Mouse (Mus musculus): ENCODE data around the gene Slc26a9. TPM values are rescaled to one million over a fixed set of nuclear protein-coding genes. Genes with fewer than 3 reads are reported as not detected.

Gene Slc26a9
- polyA plus RNA-seq, 1 experiment from 2014 or later = not detected

DNA sequence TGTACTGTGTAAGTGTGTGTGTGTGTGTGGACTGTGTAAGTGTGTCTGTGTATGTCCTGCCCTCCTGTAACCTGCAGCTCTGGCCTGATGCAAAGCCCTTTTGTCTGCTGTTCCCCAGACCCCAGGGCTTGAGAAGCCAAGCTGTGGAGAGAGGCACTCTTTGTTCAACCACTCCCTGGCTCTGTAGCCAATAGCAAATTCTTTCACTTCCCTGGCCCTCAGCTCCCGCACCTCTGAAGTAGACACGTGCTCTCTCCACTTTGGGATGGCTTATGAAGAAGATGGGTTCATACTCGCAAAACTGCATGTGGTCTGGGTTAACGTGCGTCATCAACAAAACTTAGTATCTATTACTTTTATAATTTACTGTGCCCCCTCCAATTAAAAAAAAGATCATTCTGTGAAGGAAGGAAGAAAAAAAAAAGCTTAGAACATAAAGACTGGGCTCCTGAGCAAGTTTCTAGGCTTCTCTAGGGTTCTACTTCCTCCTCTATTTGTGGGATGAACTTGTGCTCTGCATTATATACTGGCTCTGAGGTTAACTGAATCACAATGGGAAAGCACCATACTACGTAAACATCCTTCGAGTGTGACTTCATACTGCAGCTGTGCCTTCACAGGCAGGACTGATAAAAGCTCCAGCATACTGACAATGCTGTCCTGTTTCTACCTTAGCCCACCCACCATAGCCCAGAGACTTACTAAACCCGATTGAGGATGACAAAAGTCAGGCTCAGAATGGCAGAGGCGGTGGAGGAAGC, 16.0 kb downstream of the Slc26a9 start:
- Histone ChIP-seq H3K27me3 (no peaks in the 10 kb centered on the region), H3K9me3 (no peaks in the 10 kb centered on the region), H3K4me2 (no peak overlapping the region), H3K27ac (no peak overlapping the region), H3K4me3 (no peak overlapping the region), H3K9ac (no peak overlapping the region), H3K4me1 (no peaks in the 10 kb centered on the region), H3K36me3 (no peaks in the 10 kb centered on the region)
- no peak for ATAC-seq (ENCODE audit: insufficient number of reproducible peaks, insufficient read depth, low FRiP score, low TSS enrichment, low read depth)
- whole genome bisulfite sequencing = 58% methylated on average over 9 of the region's 9 CpGs

DNA sequence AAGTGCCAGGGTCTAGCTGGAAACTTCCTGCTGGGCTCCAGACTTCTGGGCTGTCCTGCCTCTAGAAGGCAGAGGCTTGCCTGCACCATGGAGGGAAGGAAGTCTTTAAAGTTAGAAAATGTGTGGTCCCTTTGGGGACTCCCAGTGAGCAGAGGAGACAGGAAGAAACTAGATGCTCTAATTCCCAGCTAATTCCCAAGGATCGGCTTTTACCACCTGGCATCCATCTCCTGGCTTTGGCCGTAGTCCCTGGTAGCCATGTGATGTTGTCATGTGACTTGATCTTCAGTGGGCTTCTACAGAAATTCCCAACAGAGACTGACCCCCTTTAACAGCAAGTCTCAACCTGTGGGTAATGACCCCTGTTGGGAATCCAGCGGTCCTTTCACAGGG, 16.6 kb downstream of the Slc26a9 start:
- H3K4me2 ChIP-seq = no peak overlapping the region
- H3K9ac ChIP-seq = no peak overlapping the region
- no peaks in the 10 kb centered on the region for H3K9me3 ChIP-seq
- ATAC-seq (ENCODE audit: insufficient number of reproducible peaks, insufficient read depth, low FRiP score, low TSS enrichment, low read depth) = no peak
- H3K36me3 ChIP-seq = no peaks in the 10 kb centered on the region
- H3K4me1 ChIP-seq = no peaks in the 10 kb centered on the region
- no peaks in the 10 kb centered on the region for H3K27me3 ChIP-seq
- H3K27ac ChIP-seq = no peak overlapping the region
- no peak overlapping the region for H3K4me3 ChIP-seq
- 73% methylated on average over 3 of the region's 3 CpGs for WGBS

DNA sequence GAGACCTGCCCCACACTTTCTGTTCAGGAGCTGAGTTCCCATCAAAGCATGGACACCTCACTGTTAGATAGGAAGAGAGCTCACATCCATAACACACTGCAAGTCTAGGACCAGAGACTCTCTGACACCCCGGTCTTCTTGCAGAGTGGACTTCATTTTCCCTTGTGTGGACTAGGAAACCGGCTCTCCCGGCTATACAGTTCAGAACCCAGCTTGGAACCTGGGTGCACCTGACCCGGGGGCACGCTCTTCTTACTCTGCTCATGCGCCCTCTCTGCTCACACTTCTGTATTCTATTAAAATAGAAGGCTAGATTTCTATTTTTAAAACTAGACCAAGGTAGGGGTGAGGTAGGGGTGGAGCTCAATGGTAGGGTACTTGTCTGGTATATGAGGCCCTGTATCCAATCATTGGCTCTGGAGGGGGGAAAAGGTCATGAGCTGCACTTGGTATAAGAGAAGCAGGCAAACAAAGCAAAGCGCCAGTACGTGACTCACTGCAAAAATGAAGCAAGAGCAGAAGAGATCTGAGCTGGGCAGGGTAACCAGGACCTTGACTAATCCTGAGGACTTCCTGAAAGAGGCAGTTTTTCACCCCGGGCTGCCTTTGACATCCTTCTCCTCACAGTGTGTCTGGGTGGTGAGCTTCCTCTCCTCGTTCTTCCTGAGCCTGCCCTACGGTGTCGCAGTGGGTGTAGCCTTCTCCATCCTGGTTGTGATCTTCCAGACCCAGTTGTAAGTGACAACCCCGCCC, 17.4 kb downstream of the Slc26a9 start:
- H3K4me2 ChIP-seq = no peak overlapping the region
- H3K9me3 ChIP-seq = no peaks in the 10 kb centered on the region
- WGBS = 86% methylated on average over 13 of the region's 13 CpGs
- H3K36me3 ChIP-seq = no peaks in the 10 kb centered on the region
- no peak overlapping the region for H3K4me3 ChIP-seq
- H3K9ac ChIP-seq = no peak overlapping the region
- no peaks in the 10 kb centered on the region for H3K27me3 ChIP-seq
- no peak for ATAC-seq (ENCODE audit: insufficient number of reproducible peaks, insufficient read depth, low FRiP score, low TSS enrichment, low read depth)
- no peaks in the 10 kb centered on the region for H3K4me1 ChIP-seq
- H3K27ac ChIP-seq = no peak overlapping the region

DNA sequence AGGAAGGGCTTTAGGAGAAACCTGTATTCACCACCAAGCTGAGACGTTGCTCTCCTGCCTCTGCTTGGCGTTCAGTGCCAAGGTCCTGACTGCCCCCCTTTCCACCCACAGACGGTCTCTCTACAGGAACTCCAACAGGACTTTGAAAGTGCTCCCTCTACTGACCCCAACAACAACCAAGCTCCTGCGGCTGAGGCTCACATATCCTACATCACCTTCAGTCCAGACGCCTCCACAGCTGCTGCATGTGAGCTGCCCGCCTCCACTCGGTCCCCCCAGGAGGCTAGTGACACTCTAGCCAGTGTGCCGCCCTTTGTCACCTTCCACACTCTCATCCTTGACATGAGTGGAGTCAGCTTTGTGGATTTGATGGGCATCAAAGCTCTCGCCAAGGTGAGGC, 19.9 kb downstream of the Slc26a9 start:
- no peak overlapping the region for H3K4me2 ChIP-seq
- no peak overlapping the region for H3K9ac ChIP-seq
- no peak for ATAC-seq (ENCODE audit: insufficient number of reproducible peaks, insufficient read depth, low FRiP score, low TSS enrichment, low read depth)
- no peaks in the 10 kb centered on the region for H3K27me3 ChIP-seq
- WGBS = 60% methylated on average over 9 of the region's 9 CpGs
- no peak overlapping the region for H3K27ac ChIP-seq
- H3K4me3 ChIP-seq = no peak overlapping the region
- H3K4me1 ChIP-seq = no peaks in the 10 kb centered on the region
- H3K9me3 ChIP-seq = no peaks in the 10 kb centered on the region
- no peaks in the 10 kb centered on the region for H3K36me3 ChIP-seq

DNA sequence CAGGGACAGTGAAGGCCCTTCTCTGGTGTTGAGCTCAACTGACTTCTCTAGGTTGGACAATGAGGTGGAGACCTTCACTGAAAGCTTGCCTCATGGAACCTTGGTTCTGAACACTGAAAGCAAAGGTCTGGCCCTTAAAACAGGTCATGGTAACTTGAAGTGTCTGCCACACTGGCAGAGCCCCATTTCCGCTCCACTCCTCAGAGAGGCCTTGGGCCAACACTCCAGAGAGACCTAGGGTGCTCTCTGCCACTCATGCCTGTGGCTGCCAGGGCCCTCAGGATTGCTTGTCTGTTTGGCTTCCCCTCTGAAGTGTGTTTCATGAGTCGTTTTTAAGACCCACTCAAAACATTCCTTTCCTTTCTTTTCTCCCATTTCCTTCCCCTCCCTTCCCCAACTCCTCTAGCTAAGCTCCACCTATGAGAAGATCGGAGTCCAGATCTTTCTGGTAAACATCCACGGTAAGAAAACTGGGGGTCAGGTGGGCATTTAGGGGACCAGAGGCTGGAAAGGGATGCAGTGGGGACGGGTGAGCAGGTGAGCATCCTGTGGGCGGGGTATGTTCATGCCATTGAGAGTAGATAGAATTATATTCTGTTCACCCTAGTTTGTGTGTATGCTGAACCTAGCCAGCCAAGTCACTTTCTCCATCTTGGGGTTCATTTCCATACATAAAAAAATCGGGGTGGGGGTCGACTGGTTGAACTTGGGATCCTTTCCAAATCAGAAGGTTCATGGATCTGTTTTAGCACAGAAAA, 20.9 kb downstream of the Slc26a9 start:
- 58% methylated on average over 8 of the region's 8 CpGs for whole genome bisulfite sequencing
- no peaks in the 10 kb centered on the region for H3K9me3 ChIP-seq
- ATAC-seq (ENCODE audit: insufficient number of reproducible peaks, insufficient read depth, low FRiP score, low TSS enrichment, low read depth) = no peak
- H3K36me3 ChIP-seq = no peaks in the 10 kb centered on the region
- H3K9ac ChIP-seq = no peak overlapping the region
- H3K4me2 ChIP-seq = no peak overlapping the region
- no peaks in the 10 kb centered on the region for H3K4me1 ChIP-seq
- H3K4me3 ChIP-seq = no peak overlapping the region
- H3K27ac ChIP-seq = no peak overlapping the region
- no peaks in the 10 kb centered on the region for H3K27me3 ChIP-seq

DNA sequence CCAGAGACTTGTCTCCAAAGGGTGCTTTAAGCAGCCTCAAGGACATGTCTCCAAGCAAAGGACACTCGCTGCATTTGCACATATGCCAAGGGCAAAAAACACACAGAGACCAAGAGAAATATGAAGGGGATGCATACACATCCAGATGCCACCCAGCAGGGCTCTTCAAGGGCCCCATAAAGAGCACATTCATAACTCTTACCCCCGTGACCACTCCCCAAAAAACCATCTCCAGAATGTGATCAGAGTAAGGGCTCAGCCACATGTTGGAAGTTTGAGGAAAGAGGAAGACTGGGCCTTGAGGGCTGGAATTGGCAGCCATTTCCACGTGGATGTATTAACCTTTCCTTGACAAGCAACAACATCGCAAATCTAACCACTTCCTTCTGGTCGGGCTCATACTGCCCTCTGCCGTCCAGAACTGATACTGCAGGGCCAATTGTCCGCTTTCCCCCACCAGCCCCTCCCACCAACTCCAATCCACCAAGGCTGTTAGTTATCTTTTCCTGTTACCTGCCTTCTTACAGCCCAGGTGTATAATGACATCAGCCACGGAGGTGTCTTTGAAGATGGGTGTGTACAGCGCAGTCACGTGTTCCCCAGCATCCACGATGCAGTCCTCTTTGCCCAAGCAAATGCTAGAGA, 21.7 kb downstream of the Slc26a9 start:
- no peak; the same call in 1 of the 2 replicates for ATAC-seq (ENCODE audit: insufficient number of reproducible peaks, insufficient read depth, low FRiP score, low TSS enrichment, low read depth)
- WGBS = 12% methylated on average over 11 of the region's 11 CpGs
- Histone ChIP-seq H3K9ac (no peak overlapping the region), H3K27me3 (no peaks in the 10 kb centered on the region), H3K36me3 (no peaks in the 10 kb centered on the region), H3K4me2 (peak overlapping the region; percentile 38), H3K9me3 (no peaks in the 10 kb centered on the region), H3K4me1 (0 out of 2 replicates have a peak, but pooled peaks cover under 1% of the 10 kb centered on the region), H3K27ac (no peak overlapping the region), H3K4me3 (no peak overlapping the region)

DNA sequence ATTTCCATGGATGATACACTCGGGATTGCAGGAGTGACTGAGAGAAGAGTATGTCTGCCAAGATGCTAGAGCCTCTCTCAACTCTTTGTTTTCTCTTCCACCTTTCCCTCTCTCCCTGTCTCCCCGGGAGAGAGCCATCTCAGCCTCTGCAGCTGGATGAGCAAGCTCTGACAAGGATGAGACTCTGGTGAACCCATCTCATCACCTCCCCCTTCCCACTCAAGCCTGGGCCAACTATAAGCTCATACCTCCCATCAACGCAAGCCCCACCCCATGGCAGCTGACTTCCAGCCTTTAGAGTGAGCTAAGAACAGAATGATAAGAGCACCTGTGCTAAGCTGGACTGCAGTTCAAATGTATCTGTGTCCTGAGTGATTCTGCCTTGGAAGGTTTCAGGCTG, 25.5 kb downstream of the Slc26a9 start:
- H3K36me3 ChIP-seq = no peaks in the 10 kb centered on the region
- no peak overlapping the region for H3K4me3 ChIP-seq
- no peak for ATAC-seq (ENCODE audit: insufficient number of reproducible peaks, insufficient read depth, low FRiP score, low TSS enrichment, low read depth)
- no peaks in the 10 kb centered on the region for H3K27me3 ChIP-seq
- H3K4me1 ChIP-seq = peaks cover 4% of the 10 kb centered on the region; the same call in 1 of the 2 replicates
- H3K9ac ChIP-seq = no peak overlapping the region
- no peak overlapping the region for H3K4me2 ChIP-seq
- no peaks in the 10 kb centered on the region for H3K9me3 ChIP-seq
- whole genome bisulfite sequencing = 70% methylated on average over 3 of the region's 3 CpGs
- H3K27ac ChIP-seq = no peak overlapping the region

DNA sequence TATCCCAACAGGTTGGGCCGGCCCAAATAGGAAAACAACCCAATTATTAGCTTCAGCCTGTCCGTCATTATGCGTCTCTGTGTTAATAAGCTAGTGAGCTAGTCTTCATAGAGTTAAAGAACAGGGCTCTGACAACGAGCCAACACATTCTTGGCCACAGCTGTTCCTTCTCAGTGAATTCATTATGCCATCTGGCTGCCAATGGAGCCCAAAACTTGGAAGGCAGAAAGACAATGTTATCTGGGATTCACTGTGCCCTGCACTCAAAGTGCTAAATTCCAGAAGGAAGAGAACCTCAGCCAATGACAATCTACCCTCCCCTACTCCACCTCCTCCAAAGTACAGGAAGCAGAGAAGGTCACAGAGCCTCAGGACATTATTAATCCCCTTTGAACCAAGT, 26.8 kb downstream of the Slc26a9 start:
- no peak overlapping the region for H3K4me3 ChIP-seq
- 60% methylated on average over 4 of the region's 4 CpGs for WGBS

DNA sequence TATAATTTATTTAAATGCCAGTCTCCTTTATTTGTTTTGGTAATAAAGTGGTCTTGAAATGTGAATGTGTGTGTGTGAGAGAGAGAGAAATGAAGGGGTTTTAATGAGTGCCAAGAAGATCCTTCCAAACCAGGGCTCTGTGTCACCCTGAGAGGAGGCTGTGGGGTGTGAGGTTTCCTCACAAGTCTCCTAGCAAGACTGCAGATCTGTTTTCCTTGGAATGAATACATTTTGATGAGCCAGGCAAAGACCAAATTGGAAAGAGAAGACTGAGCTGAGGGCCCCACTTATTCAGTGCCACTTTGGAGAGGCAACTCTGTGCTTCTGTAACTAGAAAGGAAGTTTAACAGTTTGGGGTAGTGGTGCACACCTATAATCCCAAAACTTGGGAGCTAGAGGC, 27.6 kb downstream of the Slc26a9 start:
- Histone ChIP-seq H3K9ac (no peak overlapping the region), H3K9me3 (no peaks in the 10 kb centered on the region), H3K27ac (no peak overlapping the region), H3K27me3 (no peaks in the 10 kb centered on the region), H3K36me3 (no peaks in the 10 kb centered on the region), H3K4me3 (no peak overlapping the region), H3K4me2 (no peak overlapping the region), H3K4me1 (peaks cover 4% of the 10 kb centered on the region; the same call in 1 of the 2 replicates)
- ATAC-seq (ENCODE audit: insufficient number of reproducible peaks, insufficient read depth, low FRiP score, low TSS enrichment, low read depth) = no peak

More for the DNA sequence above, 26.8 kb downstream of the Slc26a9 start:
- Histone ChIP-seq H3K4me2 (no peak overlapping the region), H3K27ac (no peak overlapping the region), H3K9ac (no peak overlapping the region), H3K4me1 (peaks cover 4% of the 10 kb centered on the region; the same call in 1 of the 2 replicates), H3K27me3 (no peaks in the 10 kb centered on the region), H3K36me3 (no peaks in the 10 kb centered on the region), H3K9me3 (no peaks in the 10 kb centered on the region)
- no peak for ATAC-seq (ENCODE audit: insufficient number of reproducible peaks, insufficient read depth, low FRiP score, low TSS enrichment, low read depth)

DNA sequence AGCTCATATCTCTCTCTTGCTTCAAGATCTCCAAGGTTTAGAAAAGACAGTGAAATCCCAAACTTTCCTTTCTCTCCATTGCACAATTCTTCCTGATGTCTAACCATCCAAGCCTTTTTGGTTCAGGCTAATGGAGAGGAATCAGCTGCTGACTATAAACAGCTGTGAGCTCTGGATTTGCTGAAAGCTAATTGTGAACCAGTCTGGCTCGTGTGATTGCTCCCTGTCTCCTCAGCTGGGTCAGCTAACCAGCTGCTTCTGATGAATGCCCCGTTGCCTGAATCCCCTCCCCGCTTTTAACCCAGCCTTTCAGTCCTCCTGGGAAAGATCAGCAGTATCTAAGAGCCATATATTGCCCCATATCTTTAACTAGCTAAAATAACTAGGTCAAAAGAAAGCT, 50.8 kb downstream of the Slc26a9 start:
- H3K4me2 ChIP-seq = no peak overlapping the region
- no peak for ATAC-seq (ENCODE audit: insufficient number of reproducible peaks, insufficient read depth, low FRiP score, low TSS enrichment, low read depth)
- H3K27ac ChIP-seq = 0 out of 2 replicates have a peak overlapping the region, but pooled peaks have one; percentile 29
- no peak overlapping the region for H3K9ac ChIP-seq
- no peaks in the 10 kb centered on the region for H3K36me3 ChIP-seq
- peaks cover 7% of the 10 kb centered on the region for H3K27me3 ChIP-seq
- no peaks in the 10 kb centered on the region for H3K9me3 ChIP-seq
- WGBS = 8% methylated on average over 3 of the region's 3 CpGs
- H3K4me3 ChIP-seq = no peak overlapping the region
- peaks cover 4% of the 10 kb centered on the region for H3K4me1 ChIP-seq

DNA sequence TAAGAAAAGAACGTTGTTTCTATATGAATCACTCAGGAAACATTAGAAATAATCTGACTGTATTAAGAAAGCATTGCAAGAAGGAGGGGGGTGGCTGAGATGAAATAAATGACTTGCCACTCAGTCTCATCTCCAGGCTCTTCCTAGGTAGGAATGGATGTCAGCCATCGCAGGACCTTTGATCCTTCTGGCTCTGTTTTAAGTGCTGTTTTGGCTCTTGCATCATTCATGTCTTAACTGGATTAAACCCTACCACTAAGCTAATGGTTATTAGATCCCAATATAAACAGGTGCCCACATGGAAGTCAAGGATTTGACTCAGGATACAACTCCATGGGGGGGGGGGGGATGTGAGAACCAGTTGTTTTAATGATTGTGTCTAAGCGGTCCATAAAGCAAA, 51.3 kb downstream of the Slc26a9 start:
- Histone ChIP-seq H3K9ac (no peak overlapping the region), H3K4me3 (no peak overlapping the region), H3K36me3 (no peaks in the 10 kb centered on the region), H3K27ac (no peak overlapping the region), H3K27me3 (peaks cover 7% of the 10 kb centered on the region), H3K4me1 (peaks cover 8% of the 10 kb centered on the region), H3K9me3 (no peaks in the 10 kb centered on the region), H3K4me2 (no peak overlapping the region)
- ATAC-seq (ENCODE audit: insufficient number of reproducible peaks, insufficient read depth, low FRiP score, low TSS enrichment, low read depth) = no peak
- 77% methylated on average over 3 of the region's 3 CpGs for WGBS
